Mouse (Mus musculus): Measurements from ENCODE around the gene Kdsr.

- TF ChIP-seq CEBPB (IDR thresholded peaks at IDR 0.05; ENCODE audit: low read depth) (no peak), CTCF (IDR thresholded peaks at IDR 0.05; ENCODE audit: control insufficient read depth, insufficient read depth, insufficient read length) (no peak), MAX (IDR thresholded peaks at IDR 0.05) (no peak), USF1 (IDR thresholded peaks at IDR 0.05; ENCODE audit: low read depth) (no peak), MYOG (IDR thresholded peaks at IDR 0.05; ENCODE audit: control insufficient read depth, extremely low read depth, insufficient read length) (no peak)
Measured at GRCm38 (mm10) chr1:106685702-106686101, 73.8 kb downstream of the Kdsr start.
